Mouse (Mus musculus) mature B cell (primary cell): ENCODE measurements around the gene Itpr1.

ENCODE experiments used
- in situ Hi-C: fragments of 300-500 bp; cut with MboI; formaldehyde crosslinking; loops from 2 replicates; pipeline ENCODE4 v1.14.3; 2019

Gene Itpr1

DNA sequence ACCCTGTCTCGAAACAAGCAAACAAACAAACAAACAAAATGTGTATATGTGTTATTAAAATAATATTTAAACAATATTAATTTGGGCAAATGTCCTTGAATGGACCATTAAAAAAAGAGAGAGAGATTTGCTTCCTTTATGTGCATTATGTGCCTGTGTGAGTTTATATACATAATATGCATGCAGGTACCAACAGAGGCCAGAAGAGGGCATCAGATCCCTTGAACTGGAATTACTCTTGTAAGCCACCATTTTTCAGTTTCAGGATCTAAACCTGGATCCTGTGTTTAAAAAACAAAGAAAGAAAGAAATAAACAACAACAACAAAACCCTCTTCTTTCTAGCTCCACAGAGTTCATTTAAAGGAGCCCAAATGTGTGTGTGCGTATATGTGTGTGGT, 228.4 kb downstream of the Itpr1 start:
- in situ Hi-C loops: no loop called here

- in situ Hi-C loops: no loop called here
Observed at GRCm38 (mm10) chr6:108442291-108442690, 229.4 kb downstream of the Itpr1 start.

DNA sequence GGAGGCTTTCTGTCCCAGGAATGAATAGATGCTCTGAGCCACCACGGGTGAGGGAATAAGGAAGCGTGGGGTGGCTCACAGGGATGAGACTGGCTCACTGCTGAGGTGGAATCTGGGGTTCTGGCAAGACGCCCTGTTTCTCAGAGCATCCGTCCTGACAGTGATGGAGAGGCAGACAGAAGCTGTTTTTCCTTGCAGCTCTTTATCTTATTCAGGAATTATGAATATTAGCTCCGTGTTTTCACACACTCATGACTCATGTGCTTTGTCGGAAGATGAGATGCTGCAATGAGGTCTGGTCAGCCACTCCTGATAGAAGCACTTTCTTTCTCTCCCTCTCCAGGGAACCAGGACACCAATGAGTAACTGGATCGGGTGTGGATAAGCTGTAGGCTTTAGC, 231.5 kb downstream of the Itpr1 start:
- in situ Hi-C loops: no loop called here

GRCm38 (mm10) chr6:108445006-108445405, 232.1 kb downstream of the Itpr1 start:
- in situ Hi-C loops: no loop called here

DNA sequence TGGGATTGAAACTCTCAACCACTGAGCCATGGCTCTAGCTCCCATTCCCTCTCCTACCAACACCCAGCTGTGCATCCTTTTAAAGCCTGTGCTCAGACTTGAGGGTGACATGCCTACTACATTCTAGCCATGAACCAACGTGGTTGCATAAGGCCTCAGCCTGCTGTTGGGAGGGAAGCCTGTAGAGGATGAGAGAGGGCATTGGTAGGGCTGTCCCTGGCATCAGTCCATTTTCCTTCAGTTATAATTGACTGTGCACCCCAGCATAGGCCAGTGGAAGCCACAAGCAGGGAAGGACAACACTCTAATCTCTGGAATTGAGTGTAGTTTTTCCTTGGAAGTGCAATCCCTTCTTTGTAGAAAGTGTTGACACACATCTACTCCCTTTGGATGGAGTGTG, 233.9 kb downstream of the Itpr1 start:
- in situ Hi-C loops: no loop called here

- in situ Hi-C loops: no loop called here
Observed at GRCm38 (mm10) chr6:108447179-108447845, 234.4 kb downstream of the Itpr1 start.

- in situ Hi-C loops: no loop called here
Observed at GRCm38 (mm10) chr6:108448016-108448735, 235.3 kb downstream of the Itpr1 start.

DNA sequence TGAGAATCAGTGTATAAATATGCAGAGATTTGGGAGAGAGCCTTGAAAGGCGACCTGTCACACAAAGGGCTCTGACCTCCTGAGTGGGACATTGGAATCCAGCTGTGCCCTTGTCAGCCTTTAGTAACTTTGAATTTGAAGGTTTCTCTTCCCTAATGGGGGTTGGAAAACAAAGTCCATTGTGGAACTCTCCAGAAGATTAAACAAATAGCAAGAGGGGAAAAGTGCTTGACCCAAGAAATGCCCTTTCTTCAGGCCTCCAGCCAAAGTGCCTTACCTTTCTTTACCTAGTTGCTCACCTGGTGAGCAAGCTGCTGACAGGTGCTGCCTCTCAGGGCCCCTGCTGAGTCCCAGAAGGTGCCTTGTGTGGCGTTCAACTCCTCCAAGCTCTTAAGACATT, 236.0 kb downstream of the Itpr1 start:
- in situ Hi-C loops: no loop called here

DNA sequence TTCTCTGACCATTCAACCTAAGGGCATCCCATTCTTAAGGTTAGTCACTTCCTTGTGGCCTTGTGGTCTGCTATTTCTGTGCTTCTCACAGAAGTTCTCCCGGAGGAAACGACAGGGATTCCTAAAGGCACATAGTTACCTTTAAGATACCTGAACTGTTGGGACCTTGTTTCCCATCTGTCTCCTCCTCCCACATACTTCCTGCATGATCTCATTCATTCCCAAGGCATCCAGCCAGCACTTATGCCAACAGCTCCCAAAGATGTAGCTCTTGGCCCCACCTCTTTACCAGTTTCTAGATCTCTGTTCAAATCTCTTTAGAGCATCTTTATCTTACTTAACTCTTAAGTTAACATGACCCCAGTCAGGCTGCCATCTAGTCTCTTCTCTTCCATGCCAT, 238.6 kb downstream of the Itpr1 start:
- in situ Hi-C loops: no loop called here

- in situ Hi-C loops: no loop called here
Observed at GRCm38 (mm10) chr6:108453618-108454017, 240.7 kb downstream of the Itpr1 start.

GRCm38 (mm10) chr6:108454061-108454891, 241.4 kb downstream of the Itpr1 start:
- in situ Hi-C loops: no loop called here

GRCm38 (mm10) chr6:108454979-108455836, 242.3 kb downstream of the Itpr1 start:
- in situ Hi-C loops: no loop called here

DNA sequence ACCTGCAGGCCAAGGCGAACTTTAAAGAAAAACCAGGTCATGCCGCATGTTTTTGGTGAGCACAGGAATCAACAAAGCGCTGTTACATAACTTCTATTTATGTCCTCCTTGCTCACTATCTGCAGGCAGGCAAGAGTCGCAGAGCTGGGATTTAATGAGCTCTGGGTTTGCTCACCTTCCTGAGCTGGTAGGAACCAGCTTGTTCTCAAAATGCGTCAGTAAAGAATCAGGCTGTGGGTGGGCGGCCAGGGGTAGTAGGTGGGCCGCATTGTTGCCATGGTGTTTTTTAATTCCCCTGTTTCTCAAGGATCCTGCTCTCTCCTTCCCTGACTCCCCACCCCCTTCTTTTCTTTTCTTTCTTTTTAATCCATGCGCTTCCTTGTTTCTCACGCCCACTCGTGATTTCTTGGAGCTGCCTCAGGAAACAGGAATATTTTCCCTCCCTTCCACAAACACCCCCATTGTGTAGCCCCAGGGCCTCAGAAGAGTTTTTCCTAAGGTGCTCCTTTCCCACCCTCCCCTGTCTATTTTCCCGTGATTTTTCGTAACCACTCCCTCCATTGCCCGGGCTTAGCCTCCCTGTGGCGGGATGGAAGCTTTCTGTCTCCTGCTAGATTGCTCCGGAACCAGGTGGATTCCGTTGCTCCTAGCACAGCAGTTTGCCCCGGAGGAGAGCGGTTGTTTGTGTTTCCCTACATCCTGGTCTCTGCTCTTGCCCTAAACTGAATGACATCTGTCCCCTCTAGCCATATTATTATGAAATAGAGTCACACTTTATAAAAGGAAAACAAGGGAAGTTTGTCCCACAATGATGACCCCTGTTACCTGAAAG, 243.6 kb downstream of the Itpr1 start:
- in situ Hi-C loops: no loop called here

DNA sequence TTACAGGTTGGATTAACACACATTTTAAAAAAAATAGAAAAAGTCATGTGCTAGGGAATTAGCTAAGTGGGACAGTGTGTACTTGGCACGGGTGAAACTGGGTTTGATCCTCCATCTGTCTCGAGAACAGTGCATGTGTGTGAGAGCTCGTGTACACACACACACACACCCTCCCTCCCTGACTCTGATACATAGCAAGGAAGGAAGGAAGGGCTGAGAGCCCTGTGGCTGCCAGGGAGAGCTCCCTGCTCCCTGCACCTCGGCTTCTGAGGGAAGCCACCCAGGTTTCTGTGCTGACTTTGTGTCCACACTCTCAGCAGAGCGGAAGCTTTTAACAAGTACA, 244.1 kb downstream of the Itpr1 start:
- in situ Hi-C loops: no loop called here

GRCm38 (mm10) chr6:108457516-108458181, 244.8 kb downstream of the Itpr1 start:
- in situ Hi-C loops: no loop called here

DNA sequence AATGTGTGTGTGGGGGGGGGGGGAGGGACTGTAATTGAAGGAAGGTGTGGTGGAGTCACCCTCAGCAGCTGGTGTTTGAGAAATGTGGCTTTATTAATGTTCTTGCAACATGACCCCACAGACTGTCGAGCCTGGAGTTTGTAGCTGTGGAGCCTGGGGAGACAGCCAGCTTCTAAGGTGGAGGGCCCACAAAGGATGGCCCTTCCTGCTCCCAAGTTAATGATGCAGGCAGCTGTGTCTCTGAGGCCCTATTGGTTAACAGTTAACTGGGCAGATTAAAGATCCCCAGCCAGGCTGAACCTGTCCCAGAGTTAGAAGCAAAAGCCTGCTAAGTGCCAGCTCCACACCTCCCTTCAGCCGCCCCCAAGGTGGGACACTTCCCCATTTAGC, 245.3 kb downstream of the Itpr1 start:
- in situ Hi-C loops: no loop called here

DNA sequence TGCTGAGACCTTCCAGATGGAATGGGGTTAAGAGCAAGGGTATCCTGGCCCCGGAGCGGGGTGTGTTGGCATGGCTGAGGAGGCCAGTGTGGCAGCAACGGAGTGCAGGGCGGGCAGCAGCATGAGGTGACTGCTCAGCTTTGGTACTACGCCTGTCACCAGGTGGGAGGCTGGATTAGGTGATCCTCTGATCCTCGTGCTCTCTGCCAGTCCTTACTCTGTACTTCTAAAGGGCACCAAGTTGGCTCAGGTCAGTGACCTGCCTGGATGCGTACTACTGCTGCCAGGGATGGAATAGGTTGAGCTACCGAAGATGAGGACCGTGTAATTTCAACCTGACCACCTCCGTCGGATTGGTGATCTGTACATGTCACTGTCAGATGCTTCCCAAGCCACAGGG, 245.9 kb downstream of the Itpr1 start:
- in situ Hi-C loops: no loop called here

GRCm38 (mm10) chr6:108464308-108464979, 251.5 kb downstream of the Itpr1 start:
- in situ Hi-C loops: no loop called here

GRCm38 (mm10) chr6:108465159-108465558, 252.3 kb downstream of the Itpr1 start:
- in situ Hi-C loops: no loop called here

DNA sequence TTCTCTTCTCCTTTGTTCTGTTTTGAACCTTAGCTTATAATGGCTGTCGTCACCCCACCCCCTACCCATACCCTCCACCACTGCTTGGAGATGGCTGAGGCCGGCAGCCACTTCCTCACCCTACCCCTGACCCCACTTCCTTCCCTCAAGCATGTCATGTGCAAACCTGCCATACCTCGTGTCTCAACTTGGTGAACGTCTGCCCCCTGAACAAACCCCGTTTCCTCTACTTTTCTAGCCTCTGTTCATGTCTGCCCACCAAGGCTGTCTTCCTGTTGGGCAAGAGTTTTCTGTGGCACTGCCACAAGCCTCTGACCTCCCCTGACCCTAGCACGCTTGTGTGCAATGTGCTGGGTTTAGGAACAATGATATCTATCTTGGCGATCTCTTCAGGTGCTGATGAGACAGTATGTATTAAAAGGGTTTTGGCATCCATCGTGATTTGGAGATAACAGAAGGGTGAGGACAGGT, 253.2 kb downstream of the Itpr1 start:
- in situ Hi-C loops: no loop called here
